Mouse (Mus musculus) frontal cortex, postnatal 36 days (tissue): Measurements from ENCODE around the gene Glod4.
"Not testable (repeated sequence)": the region's sequence is repeated elsewhere in the genome, so short reads cannot be mapped to it uniquely, and the experiment has no call there.

Source experiments
- DNase-seq, 2 experiments: peaks; one replicate each; pipeline ENCODE4 v3.0.0; 2022; ENCODE audit warnings: low spot score in 2 of 2

Glod4 gene

GRCm38 (mm10) chr11:76258511-76258910 lies 15.0 kb upstream of the Glod4 start:
- no peak for DNase-seq

GRCm38 (mm10) chr11:76257386-76257785 lies 13.9 kb upstream of the Glod4 start:
- no peak for DNase-seq

GRCm38 (mm10) chr11:76256129-76256528 lies 12.6 kb upstream of the Glod4 start:
- no peak for DNase-seq

- peak in 1 of 2 experiments; percentile 32 for DNase-seq
Measured at GRCm38 (mm10) chr11:76255431-76256001, 12.0 kb upstream of the Glod4 start.

- no peak for DNase-seq
Measured at GRCm38 (mm10) chr11:76253918-76254264, 10.4 kb upstream of the Glod4 start.

GRCm38 (mm10) chr11:76253145-76253917 lies 9.8 kb upstream of the Glod4 start:
- DNase-seq, result peak; percentile 79 to 86

GRCm38 (mm10) chr11:76252036-76252435 lies 8.5 kb upstream of the Glod4 start:
- DNase-seq, result no peak

- no peak for DNase-seq
Measured at GRCm38 (mm10) chr11:76247239-76247638, 3.7 kb upstream of the Glod4 start.

- no peak for DNase-seq
Measured at GRCm38 (mm10) chr11:76246439-76246838, 2.9 kb upstream of the Glod4 start.

- no peak for DNase-seq
Measured at GRCm38 (mm10) chr11:76243811-76244546, 454 bp upstream of the Glod4 start.

- no peak for DNase-seq
Measured at GRCm38 (mm10) chr11:76239750-76240149, 3.8 kb downstream of the Glod4 start.

- no peak for DNase-seq
Measured at GRCm38 (mm10) chr11:76236136-76236535, 7.4 kb downstream of the Glod4 start.

- DNase-seq, result no peak
Measured at GRCm38 (mm10) chr11:76225051-76225450, 18.5 kb downstream of the Glod4 start.

GRCm38 (mm10) chr11:76224631-76225030 lies 18.9 kb downstream of the Glod4 start:
- no peak for DNase-seq

GRCm38 (mm10) chr11:76217390-76217800 lies 26.1 kb downstream of the Glod4 start, which contains the start of the genes Dbil5 and Gemin4:
Dbil5 (plus strand) TSS chr11:76217608.
Gemin4 (minus strand) TSS chr11:76217664.
- peak; percentile 95 to 97 for DNase-seq

GRCm38 (mm10) chr11:76216681-76217389 lies 26.7 kb downstream of the Glod4 start:
- no peak for DNase-seq

GRCm38 (mm10) chr11:76216049-76216540 lies 27.4 kb downstream of the Glod4 start:
- DNase-seq, result no peak

- DNase-seq, result no peak
Measured at GRCm38 (mm10) chr11:76215011-76215410, 28.5 kb downstream of the Glod4 start.

GRCm38 (mm10) chr11:76213841-76214240 lies 29.7 kb downstream of the Glod4 start:
- no peak for DNase-seq

- not testable (repeated sequence) for DNase-seq
Measured at GRCm38 (mm10) chr11:76211595-76211994, 31.9 kb downstream of the Glod4 start.

- no peak for DNase-seq
Measured at GRCm38 (mm10) chr11:76210228-76210985, 33.1 kb downstream of the Glod4 start.
